Mouse (Mus musculus): ENCODE measurements at regions not wholly inside any gene's neighbourhood (a gene's known extent, or its start where the extent isn't known, plus 50 kb on each side); places are given as distances from the start of the nearest gene placed in this dataset.

GRCm38 (mm10) chr10:17476720-17477119 is 246.3 kb upstream of the Cited2 start:
- TF ChIP-seq POU5F1 (IDR thresholded peaks at IDR 0.05; ENCODE audit: borderline replicate concordance, low read length): no peak
- TF ChIP-seq CTCF (conservative IDR thresholded peaks at IDR 0.05; ENCODE audit: low read length): no peak
- TF ChIP-seq NANOG (IDR thresholded peaks at IDR 0.05; ENCODE audit: borderline replicate concordance, low read length): no peak
- Histone ChIP-seq H3K4me3 (replicated peaks; ENCODE audit: low read length) (no peak overlapping the region), H3K9me3 (ENCODE audit: low read length) (no peaks in the 10 kb centered on the region), H3K4me1 (replicated peaks; ENCODE audit: low read depth, low read length) (peaks cover 6% of the 10 kb centered on the region), H3K27me3 (ENCODE audit: insufficient read depth, low read length) (no peaks in the 10 kb centered on the region), H3K36me3 (ENCODE audit: insufficient read depth, low read length) (no peaks in the 10 kb centered on the region)

- H3K4me3 ChIP-seq (replicated peaks; ENCODE audit: low read length): no peak overlapping the region
- no peaks in the 10 kb centered on the region for H3K36me3 ChIP-seq (ENCODE audit: insufficient read depth, low read length)
- no peaks in the 10 kb centered on the region for H3K27me3 ChIP-seq (ENCODE audit: insufficient read depth, low read length)
- H3K4me1 ChIP-seq (replicated peaks; ENCODE audit: low read depth, low read length): peaks cover 6% of the 10 kb centered on the region
- H3K9me3 ChIP-seq (ENCODE audit: low read length): no peaks in the 10 kb centered on the region
- TF ChIP-seq POU5F1 (IDR thresholded peaks at IDR 0.05; ENCODE audit: borderline replicate concordance, low read length): no peak
- no peak for TF ChIP-seq CTCF (conservative IDR thresholded peaks at IDR 0.05; ENCODE audit: low read length)
- TF ChIP-seq NANOG (IDR thresholded peaks at IDR 0.05; ENCODE audit: borderline replicate concordance, low read length): no peak
These were observed 244.0 kb upstream of the Cited2 start for GRCm38 (mm10) chr10:17478761-17479632.

- H3K4me1 ChIP-seq (replicated peaks; ENCODE audit: low read depth, low read length): peaks cover 6% of the 10 kb centered on the region
- H3K27me3 ChIP-seq (ENCODE audit: insufficient read depth, low read length): no peaks in the 10 kb centered on the region
- TF ChIP-seq POU5F1 (IDR thresholded peaks at IDR 0.05; ENCODE audit: borderline replicate concordance, low read length): no peak
- no peak for TF ChIP-seq CTCF (conservative IDR thresholded peaks at IDR 0.05; ENCODE audit: low read length)
- TF ChIP-seq NANOG (IDR thresholded peaks at IDR 0.05; ENCODE audit: borderline replicate concordance, low read length): no peak
- no peak overlapping the region for H3K4me3 ChIP-seq (replicated peaks; ENCODE audit: low read length)
- no peaks in the 10 kb centered on the region for H3K9me3 ChIP-seq (ENCODE audit: low read length)
- no peaks in the 10 kb centered on the region for H3K36me3 ChIP-seq (ENCODE audit: insufficient read depth, low read length)
These were observed 240.3 kb upstream of the Cited2 start for GRCm38 (mm10) chr10:17482751-17483150.

GRCm38 (mm10) chr10:17485049-17485449 is 238.0 kb upstream of the Cited2 start:
- no peaks in the 10 kb centered on the region for H3K27me3 ChIP-seq (ENCODE audit: insufficient read depth, low read length)
- no peak overlapping the region for H3K4me3 ChIP-seq (replicated peaks; ENCODE audit: low read length)
- no peaks in the 10 kb centered on the region for H3K9me3 ChIP-seq (ENCODE audit: low read length)
- TF ChIP-seq POU5F1 (IDR thresholded peaks at IDR 0.05; ENCODE audit: borderline replicate concordance, low read length) (no peak), CTCF (conservative IDR thresholded peaks at IDR 0.05; ENCODE audit: low read length) (no peak), NANOG (IDR thresholded peaks at IDR 0.05; ENCODE audit: borderline replicate concordance, low read length) (no peak)
- H3K36me3 ChIP-seq (ENCODE audit: insufficient read depth, low read length): no peaks in the 10 kb centered on the region
- H3K4me1 ChIP-seq (replicated peaks; ENCODE audit: low read depth, low read length): no peaks in the 10 kb centered on the region

GRCm38 (mm10) chr10:17485515-17485914 is 237.5 kb upstream of the Cited2 start:
- TF ChIP-seq POU5F1 (IDR thresholded peaks at IDR 0.05; ENCODE audit: borderline replicate concordance, low read length): no peak
- TF ChIP-seq NANOG (IDR thresholded peaks at IDR 0.05; ENCODE audit: borderline replicate concordance, low read length): no peak
- no peak for TF ChIP-seq CTCF (conservative IDR thresholded peaks at IDR 0.05; ENCODE audit: low read length)
- H3K9me3 ChIP-seq (ENCODE audit: low read length): no peaks in the 10 kb centered on the region
- H3K27me3 ChIP-seq (ENCODE audit: insufficient read depth, low read length): no peaks in the 10 kb centered on the region
- no peaks in the 10 kb centered on the region for H3K4me1 ChIP-seq (replicated peaks; ENCODE audit: low read depth, low read length)
- no peaks in the 10 kb centered on the region for H3K36me3 ChIP-seq (ENCODE audit: insufficient read depth, low read length)
- H3K4me3 ChIP-seq (replicated peaks; ENCODE audit: low read length): no peak overlapping the region

- H3K4me3 ChIP-seq (replicated peaks; ENCODE audit: low read length): no peak overlapping the region
- no peaks in the 10 kb centered on the region for H3K4me1 ChIP-seq (replicated peaks; ENCODE audit: low read depth, low read length)
- TF ChIP-seq POU5F1 (IDR thresholded peaks at IDR 0.05; ENCODE audit: borderline replicate concordance, low read length) (no peak), CTCF (conservative IDR thresholded peaks at IDR 0.05; ENCODE audit: low read length) (no peak), NANOG (IDR thresholded peaks at IDR 0.05; ENCODE audit: borderline replicate concordance, low read length) (no peak)
- no peaks in the 10 kb centered on the region for H3K27me3 ChIP-seq (ENCODE audit: insufficient read depth, low read length)
- peaks cover under 1% of the 10 kb centered on the region; the same call in 1 of the 2 replicates for H3K9me3 ChIP-seq (ENCODE audit: low read length)
- no peaks in the 10 kb centered on the region for H3K36me3 ChIP-seq (ENCODE audit: insufficient read depth, low read length)
These were observed 237.0 kb upstream of the Cited2 start for GRCm38 (mm10) chr10:17486011-17486410.

GRCm38 (mm10) chr10:17487460-17487859 is 235.6 kb upstream of the Cited2 start:
- H3K27me3 ChIP-seq (ENCODE audit: insufficient read depth, low read length): no peaks in the 10 kb centered on the region
- H3K4me1 ChIP-seq (replicated peaks; ENCODE audit: low read depth, low read length): no peaks in the 10 kb centered on the region
- H3K36me3 ChIP-seq (ENCODE audit: insufficient read depth, low read length): no peaks in the 10 kb centered on the region
- no peak overlapping the region for H3K4me3 ChIP-seq (replicated peaks; ENCODE audit: low read length)
- TF ChIP-seq CTCF (conservative IDR thresholded peaks at IDR 0.05; ENCODE audit: low read length) (no peak), POU5F1 (IDR thresholded peaks at IDR 0.05; ENCODE audit: borderline replicate concordance, low read length) (no peak), NANOG (IDR thresholded peaks at IDR 0.05; ENCODE audit: borderline replicate concordance, low read length) (no peak)
- H3K9me3 ChIP-seq (ENCODE audit: low read length): peaks cover 13% of the 10 kb centered on the region

- Histone ChIP-seq H3K27me3 (ENCODE audit: insufficient read depth, low read length) (no peaks in the 10 kb centered on the region), H3K4me3 (replicated peaks; ENCODE audit: low read length) (no peak overlapping the region), H3K36me3 (ENCODE audit: insufficient read depth, low read length) (no peaks in the 10 kb centered on the region), H3K9me3 (ENCODE audit: low read length) (peaks cover 24% of the 10 kb centered on the region), H3K4me1 (replicated peaks; ENCODE audit: low read depth, low read length) (no peaks in the 10 kb centered on the region)
- no peak for TF ChIP-seq POU5F1 (IDR thresholded peaks at IDR 0.05; ENCODE audit: borderline replicate concordance, low read length)
- no peak for TF ChIP-seq CTCF (conservative IDR thresholded peaks at IDR 0.05; ENCODE audit: low read length)
- no peak for TF ChIP-seq NANOG (IDR thresholded peaks at IDR 0.05; ENCODE audit: borderline replicate concordance, low read length)
These were observed 231.3 kb upstream of the Cited2 start for GRCm38 (mm10) chr10:17491611-17492305.
